Mouse (Mus musculus) ovary, adult 18-20 months (tissue): Measurements from ENCODE around the gene Sult2a5.

Experiments used
- DNase-seq: peaks from one replicate; pipeline ENCODE4 v3.0.0; 2022; ENCODE audit warnings: low spot score, mixed read lengths

Sult2a5 gene

GRCm38 (mm10) chr7:13623667-13624066, at the start of gene Sult2a5:
Sult2a5 (plus strand) TSS chr7:13623967.
- DNase-seq: no peak
